Mouse (Mus musculus) kidney, adult 11 months (tissue): ENCODE results near the gene Nin.

ENCODE experiments used
- DNase-seq: peaks from one replicate; pipeline ENCODE4 v3.0.0; 2022

Gene Nin

DNA sequence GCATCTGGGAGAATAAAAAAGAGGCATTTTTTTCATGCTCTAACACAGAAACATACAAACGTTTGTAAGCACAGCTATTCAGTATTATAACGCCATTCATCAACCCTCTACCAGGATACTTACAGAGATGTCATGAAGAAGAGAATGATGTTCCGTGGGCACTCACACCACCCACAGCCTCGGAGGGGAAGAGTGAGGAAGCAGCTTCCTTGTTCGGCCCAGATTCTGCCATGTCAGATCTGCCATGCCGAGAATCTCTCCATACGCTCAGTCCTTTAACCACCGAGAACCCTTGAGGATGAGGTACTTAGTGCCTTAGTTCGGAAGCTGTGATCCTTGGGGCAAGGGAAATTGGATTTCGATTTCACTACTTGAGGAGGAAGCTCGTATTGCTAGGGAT lies at the start of gene Nin:
Nin (minus strand) TSS at position 367 of the 400 bp plus-strand sequence.
- no peak for DNase-seq

DNA sequence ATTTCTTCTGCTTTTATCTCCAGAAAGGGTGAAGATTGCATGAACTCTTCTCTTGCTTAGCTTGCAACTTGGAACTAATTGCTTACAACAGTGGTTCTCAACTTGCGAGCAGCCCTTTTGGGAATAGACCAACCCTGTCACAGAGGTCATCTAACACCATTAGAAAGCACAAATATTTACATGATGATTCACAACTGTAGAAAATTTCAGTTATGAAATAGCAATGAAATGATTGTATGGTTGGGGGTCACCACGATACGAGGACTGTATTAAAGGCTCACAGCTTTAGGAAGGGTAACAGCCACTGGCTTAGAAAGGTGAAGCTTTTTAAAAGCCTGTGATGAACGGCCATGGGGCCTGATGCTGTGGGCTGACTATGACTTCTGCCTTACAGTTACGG lies 47.5 kb upstream of the Nin start:
- DNase-seq, result no peak

DNA sequence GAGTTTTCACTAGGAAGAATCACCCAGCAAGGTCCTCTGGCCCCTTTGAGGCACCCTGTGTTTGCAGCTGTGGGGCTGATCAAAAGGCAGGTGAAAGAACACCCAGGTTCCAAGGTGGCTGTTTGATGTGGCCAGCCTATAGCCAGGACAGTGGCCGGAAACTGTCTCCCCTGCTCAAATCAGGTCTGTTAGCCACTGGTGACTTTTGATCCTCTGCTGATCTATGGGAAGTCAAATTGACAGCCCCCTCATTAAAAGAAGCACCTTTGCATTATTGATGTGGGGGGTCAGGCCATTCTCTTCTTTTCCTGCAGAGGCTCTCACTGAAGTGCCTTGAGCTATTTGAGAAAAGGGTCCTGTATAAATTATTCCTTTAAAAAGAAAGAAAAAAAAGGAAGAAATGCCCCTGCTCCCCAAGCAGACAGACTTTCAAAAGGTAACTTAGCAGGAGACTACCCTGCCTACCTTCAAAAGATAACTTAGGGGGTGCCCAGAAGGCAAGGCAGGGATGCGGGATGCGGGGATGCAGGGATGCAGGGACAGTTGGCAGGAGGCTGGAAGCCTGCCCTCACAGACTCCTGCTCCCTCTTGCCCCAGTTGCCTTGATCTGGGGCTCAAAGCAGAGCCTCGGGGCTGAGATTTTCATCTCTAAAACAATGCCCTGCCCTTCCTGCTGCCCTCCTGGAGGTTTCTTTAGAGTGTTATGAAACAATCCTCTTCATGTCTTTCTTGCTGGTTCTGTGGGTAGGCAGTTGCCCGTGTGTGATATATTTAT lies 44.0 kb upstream of the Nin start:
- DNase-seq, result no peak

DNA sequence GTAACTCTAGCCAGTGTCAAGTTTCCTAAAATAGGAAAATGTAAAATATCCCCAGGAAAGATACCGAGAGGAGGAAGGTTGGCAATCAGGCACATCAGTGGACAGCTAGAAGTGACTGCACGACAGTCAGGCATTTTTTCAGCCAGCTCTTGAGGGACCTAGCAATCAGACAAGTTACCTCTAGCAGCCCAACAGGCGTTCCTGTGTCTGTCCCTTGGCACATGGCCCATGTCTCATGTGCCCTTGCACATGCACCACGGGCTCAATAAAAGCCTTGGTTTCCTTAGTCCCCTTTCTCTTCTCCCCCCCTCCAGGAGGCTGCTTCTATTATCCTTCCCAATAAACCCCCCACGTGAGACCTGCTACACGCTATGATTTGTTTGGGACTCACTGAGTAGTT lies 42.7 kb upstream of the Nin start:
- no peak for DNase-seq

DNA sequence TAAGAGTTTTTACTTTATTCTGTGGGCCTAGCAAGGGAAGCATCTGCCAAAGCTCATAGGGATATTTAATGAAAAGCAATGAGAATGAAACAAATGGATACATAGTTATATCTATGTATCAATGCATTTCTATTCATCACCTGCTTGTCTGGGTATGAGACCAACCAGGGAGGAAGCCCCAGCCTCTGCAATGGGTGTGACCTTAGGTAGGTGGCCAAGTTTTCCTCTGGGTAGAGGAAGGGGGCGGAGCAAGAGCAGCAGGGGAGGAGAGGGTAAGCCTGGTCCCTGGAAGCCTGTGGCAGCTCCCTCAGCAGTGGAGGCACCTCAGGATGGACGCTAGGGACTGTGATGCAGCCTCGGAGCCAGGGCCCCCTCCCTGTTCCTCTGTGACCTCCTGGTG lies 40.3 kb upstream of the Nin start, which contains the start of gene Abhd12b:
Abhd12b (plus strand) TSS at position 301 of the 400 bp plus-strand sequence.
- DNase-seq, result no peak

DNA sequence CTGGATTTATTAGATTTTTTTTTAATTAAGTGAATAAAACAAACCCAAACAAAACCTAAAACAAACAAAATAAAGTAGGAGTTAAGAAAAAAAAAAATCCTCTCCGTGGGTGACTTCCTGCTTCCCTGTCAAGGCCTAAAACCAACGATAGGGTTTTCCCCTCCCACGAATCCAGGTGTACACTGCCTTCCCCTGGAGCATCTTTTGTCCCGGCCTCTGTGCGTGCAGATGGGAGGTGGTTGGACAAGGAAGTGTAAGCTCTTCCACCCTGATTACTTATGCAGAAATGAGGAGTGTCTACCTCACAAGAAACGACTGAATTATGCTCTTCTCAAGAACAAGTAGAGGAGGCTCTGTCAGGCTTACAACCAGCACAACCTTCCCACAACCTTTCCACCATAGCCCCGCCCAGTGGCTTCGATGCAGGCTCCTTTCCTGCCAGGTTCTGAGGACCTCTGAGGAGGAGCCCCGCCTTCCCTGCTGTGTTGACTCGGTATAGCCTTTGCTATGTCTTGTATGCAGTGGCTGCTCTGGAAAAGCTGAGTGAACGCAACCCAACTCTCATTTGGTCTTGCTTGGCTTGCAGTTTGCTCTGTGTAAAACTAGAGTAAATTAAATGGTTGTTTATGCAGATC lies 35.2 kb upstream of the Nin start:
- DNase-seq, result no peak

DNA sequence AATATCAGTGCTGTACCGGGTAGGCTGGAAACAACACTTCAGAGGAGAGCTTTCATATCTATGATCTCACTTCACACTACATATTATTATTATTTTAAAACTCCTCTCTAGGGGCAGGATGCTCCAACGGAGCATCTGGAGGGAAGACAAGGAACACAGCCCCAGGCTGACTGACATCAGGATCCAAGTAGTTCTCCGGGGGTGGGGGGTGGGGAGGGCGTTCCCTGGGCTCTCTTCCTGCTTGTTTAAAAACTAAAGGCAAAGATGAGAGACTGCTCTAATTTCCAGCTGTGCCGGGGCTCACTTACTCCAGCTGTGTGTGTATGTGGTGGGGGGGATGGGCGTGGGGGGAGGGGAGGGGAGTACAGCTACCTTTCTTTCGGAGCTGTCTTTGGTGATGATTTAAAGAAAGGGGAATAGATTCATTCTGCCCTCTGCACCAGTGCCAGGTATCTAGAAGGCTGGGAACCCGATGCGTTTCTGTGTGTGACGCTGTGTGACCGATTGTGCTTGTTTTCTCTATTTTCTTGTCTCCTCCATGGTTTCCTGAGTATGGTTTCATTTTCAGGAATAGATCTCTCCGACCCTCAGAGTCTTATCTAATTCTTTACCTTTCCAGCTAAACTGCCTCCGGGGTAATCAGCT lies 34.6 kb upstream of the Nin start:
- DNase-seq, result no peak

DNA sequence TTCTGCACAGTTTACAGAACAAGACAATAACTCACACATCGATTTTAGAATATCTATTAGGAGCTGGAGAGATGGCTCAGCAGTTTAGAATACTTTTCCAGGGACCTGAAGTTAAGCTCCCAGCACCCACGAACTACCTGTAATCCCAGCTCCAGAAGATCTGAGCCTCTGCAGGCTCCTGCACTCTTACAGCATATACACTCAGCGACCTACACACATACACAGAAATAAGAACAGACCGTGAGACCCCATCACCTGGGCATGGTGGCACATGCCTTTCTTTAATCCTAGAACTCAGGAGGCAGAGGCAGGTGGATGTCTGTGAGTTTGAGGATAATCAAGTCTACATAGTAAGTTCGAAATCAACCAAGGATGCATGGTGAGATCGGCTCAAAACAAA lies 32.1 kb upstream of the Nin start:
- no peak for DNase-seq

DNA sequence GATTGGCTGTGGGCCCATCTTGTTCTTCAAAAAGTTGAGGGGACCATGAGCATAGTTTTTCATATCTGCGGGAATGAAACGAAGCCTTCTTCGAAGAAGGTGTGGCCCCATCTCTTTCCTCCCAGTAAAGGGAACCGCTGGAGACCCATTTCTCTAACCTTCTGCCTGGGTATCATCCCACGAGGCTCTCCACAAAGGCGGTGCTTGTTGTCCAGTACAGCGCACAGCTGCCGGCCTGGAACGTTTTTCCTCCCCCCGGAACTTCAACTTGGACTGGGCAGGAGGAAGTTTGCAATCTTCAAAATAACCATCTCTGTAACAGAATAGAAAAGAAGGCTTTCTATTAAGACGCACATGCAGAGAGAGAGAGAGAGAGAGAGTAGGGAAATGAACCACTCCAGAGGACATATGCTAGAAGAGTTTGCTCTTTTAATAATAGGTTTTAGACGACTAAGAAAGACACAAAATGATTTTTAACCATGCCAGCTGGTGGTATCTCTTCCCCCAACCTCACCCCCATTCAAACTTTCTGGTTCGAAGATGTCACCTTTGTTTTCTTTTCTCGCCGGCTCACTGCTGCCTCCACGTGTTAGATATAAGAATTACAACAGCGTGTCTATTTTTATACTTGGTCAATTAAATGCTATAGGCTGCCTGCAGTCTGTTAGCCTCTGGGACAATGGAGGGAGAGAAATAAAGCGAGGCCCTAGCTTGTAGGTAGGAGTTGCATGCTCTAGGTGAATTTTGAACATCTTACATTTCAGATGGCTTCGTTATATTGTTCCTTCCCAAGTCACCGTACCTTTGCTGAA lies 31.3 kb upstream of the Nin start:
- DNase-seq, result no peak

DNA sequence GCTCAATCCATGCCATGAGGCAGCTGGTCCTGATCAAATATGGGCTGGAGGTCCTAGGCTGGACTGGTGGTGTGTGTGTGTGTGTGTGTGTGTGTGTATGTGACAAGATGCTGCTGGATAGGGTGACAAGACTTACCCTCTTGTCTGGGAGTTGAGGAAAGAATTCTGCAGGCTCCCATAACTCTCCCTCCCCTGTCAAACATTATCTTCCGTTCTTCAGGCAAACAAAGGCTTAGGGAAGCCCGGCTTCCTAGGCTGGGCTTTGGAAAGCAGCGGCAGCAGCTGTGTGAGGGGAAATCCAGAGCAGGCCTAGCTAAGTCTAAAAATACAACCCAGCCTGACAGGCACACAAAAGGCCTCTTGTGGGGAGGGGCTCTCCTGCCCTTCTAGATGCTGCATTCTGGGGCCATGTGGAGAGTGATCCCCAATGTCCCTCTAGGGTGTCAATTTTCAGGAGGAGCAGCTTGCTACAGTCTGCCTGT lies 30.6 kb upstream of the Nin start:
- peak; percentile 31 for DNase-seq

DNA sequence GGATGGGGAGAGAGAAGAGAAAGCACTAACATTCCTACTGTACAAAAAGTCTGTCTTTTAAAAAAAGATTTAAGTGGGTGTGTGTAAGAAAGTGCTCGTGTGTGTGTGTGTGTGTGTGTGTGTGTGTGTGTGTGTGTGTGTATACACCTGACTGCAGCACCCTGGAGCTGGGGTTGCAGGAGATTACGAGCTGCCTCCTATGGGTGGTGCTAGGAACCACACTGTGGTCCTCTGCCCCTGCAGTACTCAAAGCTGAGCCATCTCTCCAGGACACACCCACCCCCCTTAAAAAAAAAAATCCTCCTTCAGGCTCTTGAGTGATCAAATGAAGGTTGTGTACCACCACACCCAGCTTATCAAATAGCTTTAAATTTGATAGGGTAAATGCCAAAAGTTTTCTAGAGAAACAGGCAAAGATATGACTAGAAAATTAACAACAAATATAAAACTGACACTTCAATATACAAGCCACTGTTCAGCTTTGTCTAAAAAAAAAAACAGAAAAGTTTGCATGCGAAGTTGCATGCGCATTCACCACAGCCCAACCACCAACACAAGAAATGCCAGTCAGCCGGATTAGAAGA lies 27.6 kb upstream of the Nin start:
- no peak for DNase-seq

DNA sequence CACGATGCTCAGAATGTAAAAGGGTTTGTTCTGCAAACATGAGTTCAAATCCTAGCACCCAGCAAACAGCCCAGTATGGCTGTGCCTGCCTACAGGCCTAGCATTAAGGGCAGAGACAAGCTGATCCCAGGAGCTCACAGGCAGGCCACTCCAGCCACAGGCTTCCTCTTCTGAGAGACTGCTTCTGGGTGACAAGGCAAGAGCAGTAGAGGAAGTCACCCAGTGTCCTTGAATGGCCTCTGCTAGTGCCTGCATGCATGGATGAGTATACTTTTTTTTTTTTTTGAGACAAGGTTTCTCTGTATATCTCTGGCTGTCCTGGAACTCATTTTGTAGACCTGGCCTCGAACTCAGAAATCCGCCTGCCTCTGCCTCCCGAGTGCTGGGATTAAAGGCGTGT lies 27.0 kb upstream of the Nin start:
- DNase-seq, result no peak

DNA sequence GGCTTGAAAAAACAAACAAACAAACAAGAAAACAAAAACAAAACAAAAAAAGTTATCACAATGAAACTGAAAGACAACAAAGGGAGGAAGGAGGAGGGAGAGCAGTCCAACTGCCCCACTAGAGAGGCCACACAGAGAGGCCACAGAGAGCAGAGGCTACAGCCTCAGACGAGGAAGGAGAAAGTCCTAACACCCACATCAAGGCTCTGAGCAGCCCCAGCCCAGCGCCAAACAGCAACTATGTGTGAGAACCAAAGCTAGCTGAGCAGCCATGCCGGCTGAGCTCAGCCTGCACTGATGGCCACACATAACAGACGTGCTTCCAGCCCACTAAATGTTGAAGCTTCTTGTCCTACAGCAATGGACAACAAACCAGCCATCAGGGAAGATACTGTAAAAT lies 26.4 kb upstream of the Nin start:
- no peak for DNase-seq

DNA sequence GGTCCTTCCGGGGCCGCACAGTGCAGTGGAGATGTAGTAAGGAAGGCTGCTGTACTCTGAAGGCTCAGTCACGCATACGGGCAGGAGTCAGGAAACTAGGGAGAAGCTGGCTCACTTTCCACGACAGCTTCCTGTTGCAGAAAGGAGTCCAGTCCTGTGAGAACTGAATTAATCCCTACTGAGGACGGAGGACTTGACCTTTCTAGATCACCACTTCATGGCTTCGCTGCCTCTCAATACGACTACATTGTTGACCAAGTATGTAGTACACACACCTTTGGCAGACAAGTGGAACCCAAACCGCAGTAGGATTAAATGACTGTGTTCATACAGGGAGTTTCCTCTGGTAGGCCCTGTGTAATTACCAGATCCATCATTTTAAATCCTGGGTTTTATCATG lies 24.1 kb upstream of the Nin start:
- no peak for DNase-seq

DNA sequence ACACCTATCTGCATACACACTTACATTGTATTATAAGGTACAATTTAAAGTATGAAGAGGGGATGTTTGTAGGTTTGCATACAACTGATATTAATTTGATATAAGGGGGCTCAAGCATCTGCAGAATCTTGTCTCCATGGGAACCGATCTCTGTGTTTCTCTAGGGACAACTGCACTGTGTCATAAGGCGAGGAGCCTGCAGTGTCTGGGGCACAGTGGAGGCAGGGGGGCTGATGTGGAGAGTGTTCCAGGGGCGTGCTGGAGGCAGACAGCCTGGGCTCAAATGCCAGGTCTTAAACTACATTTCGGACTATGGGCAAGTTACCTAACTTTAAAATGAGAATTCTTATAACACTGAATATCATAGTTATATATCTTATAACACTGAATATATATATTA lies 23.6 kb upstream of the Nin start:
- no peak for DNase-seq

DNA sequence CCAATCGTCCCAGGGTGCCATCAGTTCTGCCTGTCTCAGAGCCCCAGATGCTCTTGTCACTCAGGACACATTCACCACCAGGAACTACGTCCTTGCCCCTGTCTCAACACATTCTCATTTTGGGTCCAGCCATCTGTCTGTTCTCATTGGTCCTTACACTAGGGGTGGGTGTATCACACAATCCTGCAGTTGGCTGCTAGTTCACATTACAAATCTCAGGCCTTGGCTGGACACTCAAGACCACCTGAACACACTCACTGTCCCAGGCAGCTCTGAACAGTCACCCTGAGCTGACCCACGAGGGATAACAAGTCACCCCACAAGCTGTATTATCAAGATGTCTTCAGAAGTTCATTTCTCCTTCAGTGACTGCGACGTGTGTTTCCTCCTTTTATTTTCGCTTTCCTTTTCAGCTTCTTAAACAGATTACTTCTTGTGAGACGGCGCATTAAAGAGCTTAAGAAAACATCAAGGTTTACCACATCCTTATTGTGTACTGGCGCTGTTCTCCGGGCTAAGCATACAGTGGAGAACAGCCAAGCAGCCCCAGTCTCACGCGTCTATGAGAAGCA lies 22.8 kb upstream of the Nin start:
- no peak for DNase-seq

DNA sequence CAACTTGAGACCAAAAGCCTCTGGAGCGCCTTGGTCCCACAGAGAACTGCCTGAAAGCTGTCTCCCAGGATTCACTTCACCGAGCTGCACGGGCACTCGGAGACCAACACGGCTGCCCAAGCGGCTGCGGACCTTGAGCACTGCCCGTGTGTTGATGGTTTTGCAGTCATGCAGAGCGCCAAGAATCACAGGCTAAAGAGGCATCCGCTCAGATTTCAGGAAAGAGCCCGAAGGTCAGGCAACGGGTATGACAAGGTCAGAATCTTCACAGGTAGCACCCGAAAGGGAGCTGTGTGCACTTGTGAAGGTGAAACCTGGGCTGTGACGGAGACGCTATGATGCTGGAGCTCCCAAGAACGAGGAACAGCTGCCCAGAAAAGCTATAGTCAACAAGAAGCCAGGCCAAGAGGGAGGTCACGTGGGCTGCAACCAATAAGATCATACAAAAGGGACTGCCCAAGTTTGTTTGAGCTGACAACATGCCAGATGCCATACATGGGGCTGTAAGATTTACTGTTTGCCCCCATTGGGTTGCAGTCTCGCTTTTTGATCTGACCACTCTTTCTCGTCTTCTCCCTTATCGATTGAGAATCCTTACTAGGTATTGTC lies 21.2 kb upstream of the Nin start:
- peak; percentile 56 for DNase-seq

DNA sequence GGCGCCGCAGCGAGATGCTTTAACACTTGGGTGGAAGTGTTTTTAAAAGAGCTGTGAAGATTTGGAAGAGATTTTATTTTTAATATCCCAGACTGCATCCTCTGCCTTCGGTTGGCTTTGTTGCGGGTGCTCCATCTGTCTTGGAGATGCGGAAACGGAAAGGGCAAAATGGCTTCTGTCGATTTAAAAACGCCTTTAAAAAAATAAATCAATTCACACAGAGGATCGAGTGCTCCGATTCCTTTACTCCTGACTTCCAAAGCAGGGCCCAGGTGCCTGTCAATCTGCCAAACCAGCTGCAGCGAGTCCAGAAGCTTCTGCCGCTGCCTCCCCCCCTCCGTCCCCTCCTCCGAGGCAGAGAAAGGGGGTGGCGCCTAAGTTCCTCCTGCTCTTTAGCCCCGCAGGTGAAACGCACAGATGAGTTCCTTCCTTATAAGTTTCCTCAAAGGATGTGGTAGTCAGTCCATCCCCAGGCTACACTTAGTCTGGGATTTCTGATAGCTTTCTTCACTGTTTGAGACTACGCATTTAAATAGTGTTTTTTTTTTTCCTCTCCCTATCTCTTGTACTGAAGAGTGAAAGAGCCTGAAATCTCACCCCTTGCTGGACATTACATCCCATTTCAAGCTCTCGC lies 17.6 kb upstream of the Nin start:
- no peak for DNase-seq

DNA sequence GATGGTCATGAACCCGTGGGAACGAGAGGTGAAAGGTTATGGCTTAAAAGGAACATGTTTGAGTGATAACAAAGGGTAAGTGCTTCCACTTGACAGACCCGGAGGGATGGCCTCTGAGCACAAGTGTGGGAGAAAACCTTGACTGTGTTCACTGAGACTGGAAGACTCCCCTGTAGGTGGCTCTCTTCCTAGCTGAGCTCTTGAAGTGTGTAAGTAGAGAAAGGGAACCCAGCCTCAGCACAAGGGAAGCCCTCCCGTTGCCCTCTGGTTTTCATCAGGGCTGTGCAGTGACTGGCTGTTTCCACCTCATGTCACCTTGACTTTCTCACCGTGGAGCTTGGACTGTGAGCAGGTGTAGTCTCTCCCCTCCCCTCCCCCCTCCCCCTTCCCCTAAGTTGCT lies 15.6 kb upstream of the Nin start:
- no peak for DNase-seq

DNA sequence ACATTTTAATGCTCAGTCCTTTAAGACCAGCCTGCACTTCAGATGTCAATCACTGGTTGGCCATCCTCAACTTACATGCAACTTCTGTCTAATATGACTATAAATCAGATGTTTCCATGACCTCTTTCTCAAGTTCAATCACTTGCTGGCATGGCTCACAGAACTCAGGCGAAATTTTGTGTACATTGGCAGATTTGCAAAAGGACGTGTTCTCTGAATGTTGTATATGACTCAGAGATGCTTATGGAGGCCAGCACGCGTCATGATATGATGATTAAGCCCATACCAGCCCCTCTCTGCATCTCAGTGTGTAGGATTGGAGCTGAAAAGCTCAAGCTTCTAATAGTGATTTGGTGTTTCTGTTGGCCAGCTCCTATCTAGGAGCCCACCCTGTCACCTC lies 13.1 kb upstream of the Nin start:
- no peak for DNase-seq

DNA sequence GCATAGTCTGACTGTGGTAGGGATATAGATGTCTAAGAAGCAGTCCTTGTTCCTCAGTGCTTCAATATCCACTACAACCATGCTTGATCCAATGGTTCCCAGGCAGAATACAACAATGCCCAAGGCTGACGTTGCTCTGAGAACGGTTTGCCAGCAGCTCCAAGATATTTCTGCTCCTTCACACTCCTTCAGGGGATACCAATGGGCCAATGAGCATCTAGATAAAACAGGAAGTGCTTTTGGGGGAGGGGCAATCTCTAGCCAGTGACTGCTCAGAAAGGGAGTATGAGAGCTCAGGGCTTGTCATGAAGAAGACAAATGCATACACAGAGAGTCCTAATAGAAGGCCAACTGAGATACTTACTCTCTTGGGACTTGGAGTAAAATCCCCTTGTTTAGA lies 6.0 kb upstream of the Nin start:
- no peak for DNase-seq
